Mouse (Mus musculus) spleen, embryonic (tissue): ENCODE measurements at regions not wholly inside any gene's neighbourhood (a gene's known extent, or its start where the extent isn't known, plus 50 kb on each side); places are given as distances from the start of the nearest gene placed in this dataset.
"Not testable (repeated sequence)": the region's sequence is repeated elsewhere in the genome, so short reads cannot be mapped to it uniquely, and the experiment has no call there.

ENCODE experiments used
- CTCF ChIA-PET: fragments of 350-600 bp; sonication (Branson Sonifier 250); formaldehyde crosslinking; loops from one replicate; lab custom pipeline; 2022; lab: Charles Lee

DNA sequence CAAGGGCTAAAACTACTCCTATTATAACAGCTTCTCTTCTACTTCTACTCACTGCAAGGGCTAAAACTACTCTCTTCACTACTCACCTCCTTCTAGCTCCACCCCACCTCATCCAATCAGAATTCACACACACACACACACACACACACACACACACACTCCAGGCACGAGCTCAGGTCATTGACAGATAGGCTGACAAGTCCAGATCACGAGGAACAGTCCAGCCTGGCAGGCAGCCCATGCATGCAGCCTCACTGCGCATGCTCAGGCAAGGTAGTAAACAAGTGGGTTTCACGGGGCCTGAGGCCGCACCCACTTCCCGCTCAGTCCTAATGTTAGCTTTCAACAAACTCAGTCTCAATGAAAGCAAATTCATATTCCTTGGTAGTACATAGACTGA is 229.6 kb upstream of the Pld5 start:
- CTCF ChIA-PET: not testable (repeated sequence)

DNA sequence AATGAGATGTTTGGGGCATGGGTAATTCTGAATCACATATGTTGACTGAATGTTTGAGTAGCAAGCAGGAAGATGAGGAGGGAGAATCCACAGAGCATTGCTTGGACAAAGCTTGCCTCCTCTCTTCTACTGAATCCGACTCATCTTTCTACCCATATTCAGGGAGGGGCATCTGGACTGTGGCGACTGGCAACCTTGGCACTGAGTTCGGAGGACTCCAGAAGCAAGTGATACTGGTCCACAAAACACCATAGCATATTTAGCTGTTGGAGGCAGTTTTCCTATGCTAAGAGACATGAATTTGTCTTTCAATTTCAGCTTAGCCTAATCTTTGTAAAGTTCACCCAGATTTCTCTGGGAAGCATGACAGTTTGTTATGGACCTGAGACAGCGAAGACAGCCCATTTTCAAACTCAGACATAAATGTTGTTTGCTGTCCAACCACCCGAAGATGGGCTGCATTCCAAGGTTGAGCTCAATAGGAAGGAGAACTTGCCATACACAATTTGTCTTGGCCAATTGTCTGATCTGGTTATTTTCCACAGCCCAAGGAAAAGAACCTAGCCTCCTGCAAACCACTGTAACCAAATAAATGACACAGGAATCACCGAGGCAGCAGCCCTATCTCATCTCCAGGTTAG is 224.0 kb upstream of the Pld5 start:
- CTCF ChIA-PET: no interaction called here

DNA sequence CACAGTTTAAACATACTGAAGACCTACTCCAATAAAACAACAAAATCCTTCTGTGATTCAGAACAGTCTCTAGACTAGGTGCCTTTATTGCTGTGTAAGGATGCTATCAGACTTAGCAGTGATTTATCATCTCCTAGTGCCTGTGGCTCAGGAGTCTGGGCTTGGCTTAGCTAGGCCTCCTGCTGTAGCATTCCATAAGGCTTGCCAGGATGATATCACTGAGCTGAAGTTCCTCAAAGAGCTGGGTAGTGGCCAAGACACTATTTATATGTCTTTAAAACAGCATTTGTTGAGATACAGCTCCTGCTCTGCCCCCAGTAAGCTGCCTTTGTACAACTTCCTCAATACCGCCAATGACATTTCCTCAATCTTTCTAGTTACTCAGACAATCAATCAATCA is 193.4 kb upstream of the Pld5 start:
- CTCF ChIA-PET: no interaction called here

DNA sequence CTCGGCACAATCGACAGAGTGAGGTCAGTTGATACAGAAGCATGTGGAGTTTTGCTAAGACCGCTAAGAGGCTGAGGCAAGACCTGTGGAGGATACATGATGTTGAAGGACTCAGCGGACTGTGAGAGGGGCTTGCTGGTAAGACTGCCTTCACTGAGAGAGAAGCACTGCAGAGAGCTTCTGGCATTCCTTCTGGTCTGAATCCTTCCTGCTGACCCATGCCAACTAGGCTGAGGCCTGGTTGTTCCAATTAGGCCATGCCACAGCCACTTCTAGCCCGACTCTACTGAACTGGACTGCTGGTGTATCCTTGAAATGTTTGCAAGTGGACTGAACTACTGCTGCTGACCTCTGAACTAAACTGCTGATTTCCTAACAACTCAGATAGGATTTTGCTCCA is 187.0 kb upstream of the Pld5 start:
- CTCF ChIA-PET: no interaction called here

DNA sequence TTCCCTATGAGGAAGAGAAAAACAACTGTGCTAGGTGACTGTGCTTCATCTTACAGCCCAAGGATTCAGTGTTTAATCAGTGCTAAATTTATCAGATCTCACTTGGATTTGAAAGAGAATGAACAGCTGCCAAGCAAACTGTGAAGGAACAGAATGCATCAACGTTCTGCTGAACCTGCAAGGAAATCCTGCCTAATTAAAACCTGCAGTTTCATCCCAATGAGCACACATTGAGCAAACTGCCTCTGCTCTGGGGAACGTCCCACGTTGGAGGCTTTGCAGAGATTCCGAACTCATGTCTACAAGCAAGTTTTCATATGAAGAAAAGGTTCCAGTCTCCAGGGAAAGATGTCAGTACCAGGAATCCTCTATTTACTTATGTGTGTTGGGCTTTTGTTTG is 171.6 kb upstream of the Pld5 start:
- CTCF ChIA-PET: no interaction called here

DNA sequence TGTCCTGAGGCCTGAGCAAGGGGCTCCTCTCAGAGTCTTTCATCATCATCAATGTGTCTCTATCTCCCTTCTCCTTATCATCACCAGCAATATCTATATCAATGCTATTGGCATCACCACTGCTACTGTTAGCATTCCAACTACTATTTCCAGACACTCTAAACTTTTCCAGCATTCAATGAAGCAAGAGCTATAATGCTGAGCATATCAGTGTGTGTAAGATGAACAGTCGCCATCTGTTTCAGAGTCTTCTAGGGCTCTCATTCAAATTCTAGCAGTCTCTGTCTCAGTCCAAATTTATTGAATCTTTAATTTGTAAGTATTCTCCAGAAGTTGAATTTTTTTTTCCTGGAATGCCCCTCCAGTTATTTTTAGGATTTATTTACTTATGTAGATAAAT is 168.6 kb upstream of the Pld5 start:
- CTCF ChIA-PET: no interaction called here

DNA sequence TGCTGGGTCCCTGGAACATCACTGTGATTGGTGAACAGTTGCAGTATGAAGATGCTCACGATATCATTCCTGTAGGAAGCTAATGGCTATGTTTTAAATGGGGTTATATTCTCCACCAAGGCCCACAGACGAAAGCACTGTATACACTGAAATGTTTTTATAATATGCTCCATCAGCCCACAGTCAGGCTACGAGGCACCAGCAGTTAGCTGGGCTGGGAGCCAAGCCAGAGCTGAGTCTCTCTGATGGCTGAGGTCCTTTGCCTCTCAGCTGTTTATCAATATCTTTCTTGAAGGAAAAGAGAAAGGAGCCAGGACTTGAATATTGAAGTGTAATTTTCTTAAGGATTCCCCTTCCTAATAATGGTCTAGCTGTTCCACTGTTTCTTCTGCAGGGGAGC is 165.1 kb upstream of the Pld5 start:
- CTCF ChIA-PET: no interaction called here

DNA sequence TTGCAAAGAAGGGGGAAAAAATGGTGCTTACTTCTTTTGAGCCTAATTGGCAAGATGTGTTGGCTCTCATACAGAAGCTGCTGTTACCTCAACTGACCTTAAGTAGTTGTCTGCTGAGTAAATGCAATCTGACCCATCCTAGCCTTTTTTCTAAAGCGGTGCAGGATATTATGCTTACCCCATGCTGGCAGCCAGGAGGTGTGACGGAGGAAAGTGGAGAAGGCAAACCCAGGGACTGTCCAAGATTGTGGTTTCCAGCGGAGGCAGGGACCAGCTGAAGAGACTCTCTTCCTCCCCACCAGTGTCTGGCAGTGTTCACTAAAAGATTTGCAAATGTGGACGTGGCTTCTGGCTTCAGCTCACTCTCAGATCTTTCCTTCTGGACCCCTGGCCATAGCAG is 152.7 kb upstream of the Pld5 start:
- CTCF ChIA-PET: no interaction called here

DNA sequence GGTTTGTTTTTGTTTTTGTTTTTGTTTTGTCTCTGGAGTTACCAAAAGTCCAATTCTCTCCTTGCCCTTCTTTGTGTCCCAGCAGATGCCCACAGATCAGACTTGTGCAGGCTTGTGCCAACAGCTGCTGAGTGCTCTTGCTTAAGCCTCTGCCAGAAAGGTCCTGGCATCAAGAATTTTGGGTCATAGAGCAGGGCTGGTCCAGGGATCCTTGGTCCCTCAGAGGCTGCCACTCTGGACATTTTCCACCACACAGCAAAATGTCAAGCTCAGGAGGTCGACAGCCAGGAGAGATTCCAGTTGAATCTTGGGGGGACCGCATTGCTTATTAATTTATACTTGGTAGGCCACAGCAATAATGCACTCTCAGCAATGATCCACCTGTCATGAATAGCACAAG is 151.9 kb upstream of the Pld5 start:
- CTCF ChIA-PET: no interaction called here

DNA sequence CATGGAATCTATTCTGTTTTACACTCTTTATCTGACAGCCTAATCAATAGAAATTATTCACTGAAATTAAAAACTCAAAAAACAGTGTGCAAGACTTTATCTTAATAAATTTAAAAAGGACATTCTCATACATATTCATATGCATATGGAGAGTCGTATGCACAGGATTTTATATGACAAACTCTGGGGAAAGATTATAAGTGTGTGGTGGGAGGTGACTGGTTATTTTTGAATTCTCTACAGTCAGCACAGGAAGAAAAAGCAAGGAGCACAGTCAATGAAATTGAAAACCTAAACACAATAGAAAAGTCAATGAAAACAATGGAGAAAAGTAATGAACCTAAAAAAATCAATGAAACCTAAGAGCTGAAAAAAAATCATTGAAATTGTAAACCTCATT is 142.1 kb upstream of the Pld5 start:
- CTCF ChIA-PET: no interaction called here

DNA sequence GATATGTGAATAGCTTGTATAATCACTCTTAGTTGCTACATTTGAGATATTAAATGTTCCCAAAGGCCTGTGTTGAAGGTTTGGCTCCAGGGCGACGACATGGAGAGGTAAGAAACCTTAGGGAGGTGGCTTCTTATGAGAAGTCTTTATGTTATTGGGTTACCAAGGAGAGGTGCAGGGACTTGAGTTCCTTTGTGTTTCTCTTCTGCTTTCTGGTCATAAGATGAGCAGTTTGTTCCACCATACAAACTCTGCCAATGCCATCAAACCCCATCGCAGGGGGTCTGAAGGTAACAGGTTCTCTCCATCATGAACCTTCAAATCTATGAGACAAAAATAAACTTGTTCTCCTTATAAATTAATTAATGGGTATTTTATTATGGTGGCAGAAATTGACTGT is 129.0 kb upstream of the Pld5 start:
- CTCF ChIA-PET: no interaction called here

DNA sequence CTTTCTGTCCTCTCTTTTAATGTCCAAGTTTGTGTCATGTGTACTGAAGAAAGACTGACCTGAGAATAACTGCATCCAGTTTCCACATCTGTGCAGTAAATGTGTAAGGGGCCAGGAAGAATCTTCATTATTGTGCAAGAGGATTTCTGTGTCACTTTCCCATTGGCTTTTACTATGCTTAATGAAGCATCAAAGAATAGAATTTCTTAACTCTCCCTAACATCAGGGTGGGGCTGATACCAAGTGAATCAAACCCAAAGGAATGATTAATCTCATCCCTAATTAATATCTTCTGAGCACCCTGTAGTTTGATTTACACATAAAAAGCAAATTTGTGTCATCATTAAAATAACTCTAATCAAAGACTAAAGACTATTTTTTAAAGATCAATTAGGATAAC is 104.5 kb upstream of the Pld5 start:
- CTCF ChIA-PET: no interaction called here

DNA sequence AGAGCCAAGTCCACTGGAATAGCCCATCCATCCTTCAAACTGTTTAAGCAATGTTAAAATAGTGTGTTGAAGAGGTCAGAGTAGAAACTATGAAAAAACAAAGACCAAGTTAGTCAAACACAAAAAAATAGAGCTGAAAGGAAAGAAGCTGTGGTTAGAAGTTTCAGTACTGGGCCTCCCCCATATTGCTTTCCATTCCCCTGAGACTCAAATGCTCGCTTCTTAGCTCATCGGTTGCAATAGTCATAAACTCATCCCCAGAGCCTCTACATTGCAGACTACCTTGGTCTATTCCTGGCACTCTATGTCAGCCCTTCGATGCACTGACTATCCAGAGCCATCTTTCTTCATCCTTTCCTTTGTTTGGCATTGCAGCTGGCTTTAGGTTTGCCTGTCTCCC is 91.8 kb upstream of the Pld5 start:
- CTCF ChIA-PET: no interaction called here

DNA sequence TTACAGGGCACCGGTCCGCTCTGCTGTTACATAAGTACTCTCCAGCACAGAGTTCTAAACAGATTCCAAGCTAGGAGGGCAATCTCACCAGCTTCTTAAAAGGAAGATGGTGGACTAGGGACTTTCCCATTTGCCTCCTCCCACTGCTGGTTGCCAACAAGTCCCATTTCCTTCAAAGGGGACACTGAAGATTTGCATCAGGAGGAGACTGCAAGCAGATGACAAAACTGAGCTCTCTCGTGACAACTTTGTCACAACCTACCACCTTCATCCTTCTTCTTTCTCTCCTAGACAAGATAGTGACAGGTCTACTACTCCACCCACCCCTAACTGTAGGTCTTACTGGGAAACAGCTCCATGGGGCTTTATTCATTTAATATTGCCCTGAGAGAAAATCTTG is 85.8 kb upstream of the Pld5 start:
- CTCF ChIA-PET: no interaction called here

DNA sequence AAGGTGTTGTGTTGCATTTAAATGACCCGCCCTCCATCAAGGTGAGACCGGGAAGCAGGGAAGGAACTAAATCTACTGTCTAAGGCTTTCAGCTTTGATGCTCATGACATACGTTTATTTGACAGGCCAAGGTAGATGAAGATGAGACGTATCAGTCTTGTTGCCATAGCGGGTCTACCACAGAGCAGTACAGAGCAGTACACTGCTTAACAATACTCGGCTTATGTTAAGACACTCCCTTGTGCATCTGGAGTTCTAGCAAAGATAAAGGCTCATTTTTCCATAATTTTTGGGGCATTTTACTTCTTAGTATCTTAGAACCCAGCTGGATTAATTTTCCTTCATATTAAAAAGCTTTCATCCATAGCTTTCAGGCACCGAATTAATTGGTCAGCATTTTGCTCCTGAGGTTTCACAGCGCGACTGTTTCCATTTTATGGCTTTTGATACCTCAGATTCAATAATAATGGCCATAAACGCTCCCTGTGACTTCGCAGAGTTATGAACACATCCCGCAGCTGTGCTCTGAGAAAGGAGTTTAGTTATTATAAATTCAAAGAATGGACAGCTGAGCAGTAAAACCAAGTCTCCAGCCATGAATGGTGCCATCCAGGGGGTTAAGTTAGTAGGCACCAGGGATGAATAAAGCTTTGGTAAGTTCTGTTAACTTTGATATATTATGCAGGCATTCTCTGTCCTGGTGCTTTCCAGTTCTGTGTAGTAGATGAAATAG is 85.0 kb upstream of the Pld5 start:
- CTCF ChIA-PET: no interaction called here

DNA sequence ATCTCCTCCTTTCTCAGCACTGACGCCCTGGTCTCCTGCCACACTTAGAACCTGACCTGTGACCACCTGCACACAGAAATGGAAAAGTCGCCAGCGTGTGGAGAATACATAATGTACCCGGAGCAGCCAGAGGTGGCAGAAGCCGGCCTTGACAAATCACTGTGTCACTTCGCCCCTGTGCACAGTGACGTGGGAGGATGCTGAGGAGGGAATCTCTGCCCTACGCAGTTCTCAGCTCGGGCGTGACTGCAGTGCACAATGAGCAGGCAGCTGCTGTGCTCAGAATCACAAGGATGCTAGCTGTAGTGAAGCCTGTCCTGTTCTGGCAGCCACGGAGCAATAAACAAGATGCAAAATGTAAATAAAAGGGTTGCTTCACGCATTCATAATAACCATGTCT is 80.2 kb upstream of the Pld5 start:
- CTCF ChIA-PET: no interaction called here

DNA sequence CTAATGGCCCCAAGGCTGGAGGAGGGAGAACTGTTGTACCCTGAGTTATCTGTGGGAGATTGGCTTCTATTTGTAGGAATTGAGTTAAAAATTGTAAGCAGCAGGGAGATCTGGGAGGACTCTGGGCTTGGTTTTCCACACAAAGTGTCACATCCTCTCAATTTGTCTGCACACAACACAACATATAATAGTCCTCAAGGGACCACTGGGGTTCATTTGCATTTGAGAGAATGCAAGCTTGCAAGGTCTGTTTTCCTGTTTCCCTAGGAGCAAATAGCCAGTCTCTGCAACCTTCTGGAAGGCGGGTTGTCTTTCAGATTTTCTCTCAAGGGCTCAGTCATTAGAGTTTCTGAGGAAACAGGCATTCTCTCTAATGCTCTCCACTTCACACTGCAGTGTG is 79.8 kb upstream of the Pld5 start:
- CTCF ChIA-PET: no interaction called here

DNA sequence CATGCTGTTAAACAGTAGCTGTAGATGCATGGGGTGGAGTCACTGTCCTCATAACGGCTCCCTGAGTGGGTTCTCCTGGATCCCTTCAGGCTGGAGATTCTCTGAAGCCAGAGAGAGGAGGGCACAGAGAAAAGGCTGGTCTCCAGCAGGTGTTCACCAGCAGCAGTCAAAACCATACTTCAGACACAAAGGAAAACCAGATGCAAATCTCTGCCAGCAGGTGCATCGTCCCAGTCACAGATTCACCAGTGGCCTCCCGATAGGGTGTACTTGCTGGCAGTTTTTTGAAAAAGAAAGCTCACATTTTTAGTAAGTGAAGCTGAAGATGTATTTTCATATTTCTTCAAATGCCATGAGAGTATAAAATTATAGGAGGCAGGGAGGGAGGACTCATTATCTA is 77.6 kb upstream of the Pld5 start:
- CTCF ChIA-PET: no interaction called here

DNA sequence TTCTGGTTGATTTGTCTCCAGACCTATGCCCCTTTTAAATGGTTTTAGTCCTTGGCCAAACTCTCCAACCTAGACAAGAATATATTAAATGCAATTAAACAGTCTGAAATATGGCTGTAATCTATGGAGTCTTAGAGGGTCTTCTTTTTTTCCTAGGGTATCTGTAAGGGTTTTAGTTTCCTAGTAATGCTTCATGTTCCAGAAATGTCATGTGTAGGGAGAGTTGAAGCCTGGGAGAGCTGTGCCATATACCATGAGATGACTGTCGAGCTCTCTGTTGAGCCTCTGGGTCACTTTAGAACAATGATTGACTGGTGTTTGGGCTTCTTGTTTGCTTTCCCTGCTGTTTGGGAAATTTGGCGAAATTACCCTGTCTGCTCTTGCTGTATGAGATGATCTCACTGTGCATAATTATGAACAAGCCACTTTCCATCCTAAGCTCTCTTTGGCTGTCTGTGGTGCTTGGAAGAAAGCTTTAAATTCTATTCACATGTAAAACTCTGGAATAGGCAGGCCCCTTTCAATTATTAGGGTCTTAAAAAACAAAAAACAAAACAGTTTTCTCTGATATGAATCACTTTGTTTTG is 74.9 kb upstream of the Pld5 start:
- CTCF ChIA-PET: no interaction called here

DNA sequence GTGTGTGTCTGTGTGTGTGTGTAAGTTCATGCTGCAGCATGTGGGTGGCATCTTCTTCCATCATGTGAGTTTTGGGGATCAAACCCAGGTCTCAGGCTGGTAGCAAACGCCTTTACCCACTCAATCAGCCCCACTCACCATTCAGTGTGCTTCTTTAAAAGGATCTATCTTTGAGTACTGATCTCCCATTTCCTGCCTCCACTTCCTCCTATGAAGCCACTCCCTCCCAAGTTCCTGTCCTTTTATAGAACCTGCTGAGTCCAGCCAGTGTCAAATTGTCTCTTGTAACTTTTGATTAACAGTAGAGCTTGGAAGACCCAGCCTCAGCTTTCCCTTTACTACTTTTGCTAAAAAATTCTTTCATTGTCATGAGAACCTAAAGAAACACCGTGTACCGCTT is 73.0 kb upstream of the Pld5 start:
- CTCF ChIA-PET: no interaction called here

DNA sequence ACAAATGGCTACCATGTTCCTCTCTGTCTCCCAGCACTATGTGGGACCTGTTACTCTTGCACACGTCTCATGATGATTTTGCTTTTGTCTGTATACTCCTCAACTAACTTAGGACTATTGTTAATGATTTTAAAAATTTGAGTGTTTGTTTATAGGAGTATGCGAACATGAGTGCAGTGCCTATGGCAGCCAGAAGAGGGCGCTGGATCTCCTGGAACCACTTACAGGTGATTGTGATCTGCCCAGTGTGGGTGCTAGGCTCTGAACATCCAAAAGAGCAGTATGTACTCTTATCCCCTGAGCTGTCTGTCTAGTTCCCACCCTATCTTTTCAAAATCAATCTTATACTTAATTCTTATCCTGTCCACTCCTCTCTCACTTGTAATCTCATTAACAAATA is 56.2 kb upstream of the Pld5 start:
- CTCF ChIA-PET: no interaction called here
